Mouse (Mus musculus) lung, embryonic 14.5 days (tissue): ENCODE data around the gene Zbtb38. TPM values are rescaled to one million over a fixed set of nuclear protein-coding genes. Genes with fewer than 3 reads are reported as not detected.
A peak's percentile ranks its signal among the peaks of the same experiment; 100 is the strongest.

Experiments used
- ATAC-seq: fragments of 200-750 bp; cut with Nextera tagmentation; 2 replicates; pipeline ENCODE4 v1.8.0; 2017; ENCODE audit warnings: mild to moderate bottlenecking, moderate TSS enrichment, moderate library complexity; ENCODE audit not compliant: insufficient read depth
- DNase-seq: peaks from one replicate; pipeline ENCODE4 v3.0.0-alpha.2; 2015
- H3K27ac ChIP-seq: fragments of 300-500 bp; sonication (generic); 2 replicates; pipeline ENCODE4 v1.5.1; 2014; ENCODE audit warnings: low read depth, mild to moderate bottlenecking, moderate library complexity
- H3K27me3 ChIP-seq: fragments of 300-500 bp; sonication (generic); 2 replicates; pipeline ENCODE4 v1.6.1; 2014; ENCODE audit warnings: low read length, control low read depth; ENCODE audit not compliant: insufficient read depth
- H3K36me3 ChIP-seq: fragments of 300-500 bp; sonication (generic); 2 replicates; pipeline ENCODE4 v1.6.1; 2014; ENCODE audit warnings: control low read depth; ENCODE audit not compliant: insufficient read depth
- H3K4me1 ChIP-seq: fragments of 300-500 bp; sonication (generic); 2 replicates; pipeline ENCODE4 v1.6.1; 2014; ENCODE audit warnings: antibody characterized with exemption, control low read depth; ENCODE audit not compliant: insufficient read depth
- H3K4me2 ChIP-seq: fragments of 300-500 bp; sonication (generic); 2 replicates; pipeline ENCODE4 v1.6.1; 2014; ENCODE audit warnings: mild to moderate bottlenecking
- H3K4me3 ChIP-seq: fragments of 300-500 bp; sonication (generic); 2 replicates; pipeline ENCODE4 v1.5.1; 2014; ENCODE audit warnings: low read depth, low read length
- H3K9ac ChIP-seq: fragments of 300-500 bp; sonication (generic); 2 replicates; pipeline ENCODE4 v1.6.1; 2014
- H3K9me3 ChIP-seq: fragments of 300-500 bp; sonication (generic); 2 replicates; pipeline ENCODE4 v1.6.1; 2016; ENCODE audit warnings: low read depth, low read length, control low read depth
- CTCF ChIP-seq: IDR thresholded peaks from 2 replicates; pipeline ENCODE4 v1.5.1; 2016; ENCODE audit warnings: antibody characterized with exemption, low read depth
- WGBS: fragments of 180-500 bp; shearing (Covaris S2); extraction: QIAGEN DNeasy Blood & Tissue Kit; methylation state at CpG from one replicate; pipeline ENCODE4 v1.1.7; 2014; 5-methylcytosine and 5-hydroxymethylcytosine counted together
- polyA plus RNA-seq: library from polyadenylated mRNA; unstranded; fragments of >200 nt; fragmentation: Nextera tagmentation; extraction: Ambion mirVana; gene quantifications from 2 replicates; pipeline ENCODE4 v1.2.1, GENCODE M21; 2014

Gene Zbtb38
- polyA plus RNA-seq, 1 experiment from 2014 or later: 24.5 TPM

DNA sequence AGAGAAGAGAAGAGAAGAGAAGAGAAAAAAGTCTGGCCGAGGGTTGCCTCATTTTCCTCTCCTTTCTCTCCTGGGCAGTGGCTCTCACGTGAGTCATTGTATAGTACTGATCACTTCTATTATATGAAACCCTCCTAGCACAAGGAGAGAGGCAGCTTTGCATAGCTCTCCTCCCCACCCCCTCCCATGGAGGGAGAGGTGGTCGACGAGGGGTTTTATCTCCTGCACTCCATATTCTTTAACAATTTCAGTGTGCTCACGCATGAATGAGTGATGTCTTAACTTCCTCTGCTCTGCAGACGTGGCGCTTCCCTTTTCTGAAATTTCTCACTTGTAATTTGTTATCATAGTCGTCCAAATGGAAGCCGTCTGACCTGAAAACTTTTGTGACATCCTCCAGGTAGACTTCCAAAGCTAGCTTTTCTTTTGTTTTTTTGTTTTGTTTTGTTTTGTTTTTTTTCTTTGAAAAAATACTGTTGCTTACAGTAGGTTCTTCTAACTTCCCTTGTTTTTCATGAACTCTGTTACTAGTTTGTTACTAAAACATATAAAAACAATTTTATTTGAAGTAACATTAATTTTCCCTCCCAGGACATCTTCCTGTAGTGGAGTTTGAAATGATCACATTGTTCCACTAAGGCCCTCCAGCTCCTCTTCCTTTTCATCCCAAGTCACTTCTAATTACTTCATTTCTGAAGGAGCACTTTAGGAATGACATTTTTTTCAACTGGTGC lies 116.0 kb downstream of the Zbtb38 start:
- Histone ChIP-seq H3K27me3 (no peaks in the 10 kb centered on the region), H3K4me3 (no peak overlapping the region), H3K4me2 (no peak overlapping the region), H3K9ac (no peak overlapping the region), H3K36me3 (no peaks in the 10 kb centered on the region), H3K4me1 (peaks cover 3% of the 10 kb centered on the region), H3K27ac (no peak overlapping the region), H3K9me3 (no peaks in the 10 kb centered on the region)
- TF ChIP-seq CTCF: no peak
- DNase-seq (no peak), ATAC-seq (no peak)
- 41% methylated on average over 9 of the region's 9 CpGs for WGBS

DNA sequence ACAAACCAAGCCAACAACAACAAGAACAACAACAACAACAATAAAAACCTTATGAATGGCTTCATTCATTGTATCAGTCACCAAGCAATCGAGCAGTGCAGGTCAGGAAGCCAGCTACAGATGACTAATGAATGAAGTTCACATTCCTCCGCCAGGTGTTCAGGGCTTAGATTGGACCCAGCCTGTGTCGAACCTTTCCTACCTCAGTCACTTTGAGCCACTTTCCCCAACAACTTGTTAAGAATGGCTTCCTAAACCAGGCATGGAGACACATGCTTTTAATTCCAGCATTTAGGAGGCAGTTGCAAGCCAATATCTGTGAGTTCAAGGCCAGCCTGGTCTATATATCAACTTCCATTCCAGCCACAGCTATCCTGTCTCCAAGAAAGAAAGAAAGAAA lies 116.7 kb downstream of the Zbtb38 start:
- no peak overlapping the region for H3K4me2 ChIP-seq
- no peak overlapping the region for H3K27ac ChIP-seq
- H3K4me3 ChIP-seq: no peak overlapping the region
- ATAC-seq (no peak), DNase-seq (no peak)
- TF ChIP-seq CTCF: no peak
- peaks cover 3% of the 10 kb centered on the region for H3K4me1 ChIP-seq
- H3K27me3 ChIP-seq: no peaks in the 10 kb centered on the region
- H3K9ac ChIP-seq: no peak overlapping the region
- H3K9me3 ChIP-seq: no peaks in the 10 kb centered on the region
- H3K36me3 ChIP-seq: no peaks in the 10 kb centered on the region
- 60% methylated on average over 3 of the region's 3 CpGs for WGBS

DNA sequence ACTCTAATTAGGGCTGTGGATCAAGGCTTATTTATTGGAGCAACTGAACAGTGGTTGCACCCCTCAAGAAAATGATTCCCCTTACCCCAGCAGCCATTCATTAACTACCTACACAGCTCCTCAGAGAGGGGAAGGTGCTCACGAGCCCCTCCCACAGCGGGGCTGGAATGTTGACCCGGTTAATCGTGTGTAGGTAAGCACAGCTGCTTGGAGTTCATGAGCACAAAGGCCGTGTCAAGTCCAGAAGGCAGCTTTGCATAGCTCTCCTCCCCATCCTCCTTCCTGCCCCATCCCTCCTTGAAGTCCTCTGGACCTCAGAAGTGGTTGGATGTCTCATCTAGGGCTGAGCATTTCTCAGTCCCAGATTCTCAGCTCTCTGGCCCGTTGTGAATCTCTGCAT lies 117.5 kb downstream of the Zbtb38 start:
- peaks cover 3% of the 10 kb centered on the region for H3K4me1 ChIP-seq
- 57% methylated on average over 6 of the region's 6 CpGs for WGBS
- H3K36me3 ChIP-seq: no peaks in the 10 kb centered on the region
- no peaks in the 10 kb centered on the region for H3K27me3 ChIP-seq
- no peak overlapping the region for H3K4me3 ChIP-seq
- H3K9ac ChIP-seq: no peak overlapping the region
- DNase-seq: peak; percentile 24
- no peak overlapping the region for H3K4me2 ChIP-seq
- no peaks in the 10 kb centered on the region for H3K9me3 ChIP-seq
- ATAC-seq: no peak
- H3K27ac ChIP-seq: no peak overlapping the region
- no peak for TF ChIP-seq CTCF

DNA sequence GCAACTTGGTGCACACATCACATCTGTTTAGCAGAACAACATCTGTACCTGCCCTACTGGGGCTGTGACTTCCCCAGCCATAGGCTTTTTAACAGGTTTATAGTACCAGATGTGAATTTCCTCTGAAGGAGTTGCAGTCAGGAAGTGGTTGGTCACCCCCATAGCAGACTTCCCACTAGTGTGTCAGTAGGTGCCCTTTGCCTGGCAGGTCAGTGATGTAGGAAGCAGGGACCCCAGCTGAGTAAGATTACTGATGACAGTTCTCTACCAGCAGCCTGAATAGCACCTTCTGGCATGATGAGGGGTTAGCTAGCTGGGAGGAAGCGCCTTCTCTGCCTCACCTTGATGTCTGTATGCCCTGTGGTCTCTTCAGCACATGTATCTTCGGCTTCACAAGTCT lies 118.9 kb downstream of the Zbtb38 start:
- 83% methylated on average over 2 of the region's 2 CpGs for WGBS
- no peak for TF ChIP-seq CTCF

More for the DNA sequence above, 118.9 kb downstream of the Zbtb38 start:
- DNase-seq (no peak), ATAC-seq (no peak)
- Histone ChIP-seq H3K9ac (no peak overlapping the region), H3K27me3 (no peaks in the 10 kb centered on the region), H3K4me2 (no peak overlapping the region), H3K4me3 (no peak overlapping the region), H3K4me1 (peaks cover 3% of the 10 kb centered on the region), H3K27ac (no peak overlapping the region), H3K36me3 (no peaks in the 10 kb centered on the region), H3K9me3 (no peaks in the 10 kb centered on the region)

Other genes starting within 250 kb of the Zbtb38 start
- not detected in 2 replicates for gene Gm28729, start 227.6 kb downstream of the Zbtb38 start, polyA plus RNA-seq
- 18.7 and 21.4 TPM in 2 replicates for gene Rasa2, start 121.2 kb downstream of the Zbtb38 start, polyA plus RNA-seq
- gene Pxylp1, start 139.8 kb upstream of the Zbtb38 start, polyA plus RNA-seq: 17.2 and 17.4 TPM in 2 replicates